Mouse (Mus musculus) layer of hippocampus, postnatal 10 days (tissue): ENCODE results near the gene Gm9573. TPM values are rescaled to one million over a fixed set of nuclear protein-coding genes. Genes with fewer than 3 reads are reported as not detected.

Experiments
- DNase-seq, 2 experiments: peaks; one replicate each; pipeline ENCODE4 v3.0.0; 2021; ENCODE audit warnings: low spot score in 2 of 2
- total RNA-seq, 2 experiments: library from RNA; stranded (reverse); gene quantifications; 2 replicates each; pipeline ENCODE4 v1.2.3; 2021

The Gm9573 gene
- total RNA-seq, 2 experiments from 2014 or later: not detected

DNA sequence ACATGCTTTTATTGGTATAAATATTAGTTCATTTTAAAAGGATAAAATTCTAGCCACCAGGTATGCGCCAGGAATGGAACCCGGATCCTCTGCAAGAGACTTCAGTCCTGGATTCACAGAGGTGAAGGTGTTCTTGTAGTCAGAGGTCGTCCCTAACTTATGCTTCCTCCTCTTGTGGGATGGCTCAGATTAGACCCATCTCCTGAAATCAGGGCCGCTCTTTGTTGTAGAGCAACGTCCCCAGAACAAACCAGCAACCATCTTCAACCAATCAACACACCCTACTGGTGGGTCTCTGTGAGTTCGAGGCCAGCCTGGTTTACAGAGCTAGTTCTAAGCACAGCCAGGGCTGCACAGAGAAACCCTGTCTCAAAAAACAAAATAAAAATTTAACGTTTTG is 32.0 kb downstream of the Gm9573 start:
- DNase-seq: no peak

DNA sequence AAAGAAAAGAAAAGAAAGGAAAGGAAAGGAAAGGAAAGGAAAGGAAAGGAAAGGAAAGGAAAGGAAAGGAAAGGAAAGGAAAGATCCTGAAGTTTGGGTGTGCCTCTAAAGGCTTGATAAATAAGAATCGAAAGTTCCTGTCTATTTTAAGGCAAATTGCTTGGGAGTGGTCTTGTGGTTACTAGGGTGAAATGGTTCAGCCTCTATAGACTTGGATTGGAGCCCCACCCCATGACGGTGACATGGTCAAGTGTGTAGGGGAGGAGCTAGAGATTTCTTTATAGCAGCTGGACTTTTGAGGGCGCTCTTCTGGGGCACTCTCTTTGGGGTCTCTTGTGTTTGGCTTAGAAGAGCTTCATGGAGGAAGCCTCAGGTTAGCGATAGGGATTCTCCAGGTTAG is 32.7 kb downstream of the Gm9573 start:
- no peak for DNase-seq

DNA sequence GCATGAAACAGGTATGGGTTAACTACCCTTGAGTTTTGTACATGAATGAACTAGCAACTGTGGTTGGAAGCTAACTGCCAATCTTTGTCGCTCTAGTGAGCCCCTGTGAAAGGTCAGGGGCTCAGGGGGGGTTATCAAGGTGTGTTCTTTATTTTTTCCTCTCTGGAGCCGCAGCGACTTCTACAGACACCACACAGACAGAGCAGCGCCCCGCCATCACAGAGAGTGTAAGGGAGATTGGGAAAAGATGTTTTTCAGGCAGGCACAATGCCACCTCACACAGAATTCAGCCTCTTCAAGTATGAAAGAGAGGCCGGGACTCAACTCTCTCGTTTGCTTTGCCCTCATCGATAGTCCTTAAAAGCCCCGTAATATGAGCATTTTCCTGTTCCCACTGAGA is 34.3 kb downstream of the Gm9573 start:
- DNase-seq: no peak

DNA sequence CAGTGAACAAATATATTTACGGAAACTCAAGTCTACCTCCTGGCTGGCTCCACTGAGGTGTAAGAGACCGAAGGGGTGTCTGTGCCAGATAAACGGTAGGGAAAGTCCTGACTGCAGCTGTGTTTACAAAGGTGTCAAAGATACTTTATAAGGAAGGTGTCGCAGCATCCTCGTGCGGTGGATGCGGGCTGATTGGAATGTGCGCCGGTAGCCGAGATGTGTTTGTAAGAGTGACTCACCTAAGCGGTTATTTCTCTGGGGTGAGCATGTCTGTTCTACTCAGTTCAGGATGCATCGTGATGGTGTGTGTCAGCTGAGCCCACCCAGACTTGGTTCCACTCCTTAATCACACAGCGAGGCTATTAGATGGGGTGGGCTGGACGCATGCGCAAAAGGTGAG is 34.7 kb downstream of the Gm9573 start:
- DNase-seq: no peak

DNA sequence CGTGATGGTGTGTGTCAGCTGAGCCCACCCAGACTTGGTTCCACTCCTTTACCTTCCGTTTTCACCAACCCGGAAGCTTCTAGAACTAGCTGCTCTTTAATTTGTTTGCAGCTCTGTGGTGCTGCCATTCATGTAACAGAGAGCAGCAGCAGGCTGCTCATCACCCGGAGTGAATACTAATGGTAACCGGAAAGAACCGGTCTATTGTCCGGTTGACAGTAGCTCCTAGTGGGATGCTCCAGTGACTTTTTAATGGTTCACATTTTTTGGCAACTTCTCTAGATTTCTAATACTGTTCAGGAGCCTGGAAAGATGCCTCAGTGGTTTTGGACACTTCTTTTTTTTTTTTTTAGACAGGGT is 35.2 kb downstream of the Gm9573 start:
- no peak for DNase-seq

DNA sequence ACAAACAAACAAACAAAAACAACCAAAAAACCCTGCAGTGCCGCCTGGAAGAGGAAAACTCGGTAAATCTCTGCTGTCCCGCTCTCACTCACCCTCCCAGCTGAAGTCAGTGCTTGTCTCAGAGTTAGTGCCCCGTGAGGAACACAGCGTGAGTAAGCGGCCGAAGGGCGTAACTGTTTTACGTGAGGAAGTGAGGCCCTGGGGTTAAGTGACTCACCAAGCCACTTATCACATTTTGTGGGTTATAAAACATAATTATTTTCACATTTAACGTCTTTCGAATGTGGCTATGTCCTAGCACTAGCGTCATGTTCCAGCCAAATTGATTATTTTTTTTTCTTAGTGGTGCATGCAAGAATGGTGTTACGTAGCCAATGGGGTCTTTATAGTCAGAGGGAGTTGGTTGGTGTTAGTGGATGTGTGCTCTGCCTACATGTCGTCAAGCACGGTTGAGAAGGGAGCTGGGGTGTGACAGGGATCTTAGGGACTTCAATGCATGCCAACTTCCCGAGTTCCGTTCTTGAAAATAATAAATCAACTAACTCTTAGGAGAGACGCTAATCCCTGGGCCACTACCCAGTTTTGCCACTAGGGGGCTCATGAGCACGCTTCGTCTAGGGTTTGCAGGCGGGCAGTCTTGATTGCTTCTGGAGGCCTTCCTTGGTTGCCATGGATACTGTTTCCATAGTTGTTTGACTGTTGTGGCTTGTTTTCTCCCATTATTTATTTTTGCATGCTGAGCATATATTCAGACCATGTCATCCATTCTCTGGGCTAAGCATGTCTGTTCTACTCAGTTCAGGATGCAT is 35.8 kb downstream of the Gm9573 start:
- peak; percentile 87 for DNase-seq

DNA sequence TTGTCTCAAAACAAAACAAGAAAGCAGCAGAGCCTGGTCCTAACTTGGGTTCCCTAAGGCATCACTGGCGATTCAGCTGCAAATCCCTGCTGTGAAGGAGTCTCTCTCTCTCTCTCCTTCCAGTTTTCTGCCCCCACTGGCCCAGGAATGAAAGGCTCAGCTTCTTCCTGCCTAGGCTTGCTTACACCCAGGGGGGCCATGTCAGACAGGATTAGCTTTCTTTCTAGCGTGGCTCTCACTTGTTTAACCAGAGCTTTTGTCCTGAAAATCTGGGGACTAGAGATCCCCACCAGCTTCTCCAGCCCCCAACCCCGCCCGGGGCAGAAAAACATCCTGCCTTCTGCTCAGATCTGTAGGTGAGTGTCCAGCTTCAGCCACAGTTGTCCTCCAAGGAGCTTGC is 38.0 kb downstream of the Gm9573 start:
- DNase-seq: no peak

DNA sequence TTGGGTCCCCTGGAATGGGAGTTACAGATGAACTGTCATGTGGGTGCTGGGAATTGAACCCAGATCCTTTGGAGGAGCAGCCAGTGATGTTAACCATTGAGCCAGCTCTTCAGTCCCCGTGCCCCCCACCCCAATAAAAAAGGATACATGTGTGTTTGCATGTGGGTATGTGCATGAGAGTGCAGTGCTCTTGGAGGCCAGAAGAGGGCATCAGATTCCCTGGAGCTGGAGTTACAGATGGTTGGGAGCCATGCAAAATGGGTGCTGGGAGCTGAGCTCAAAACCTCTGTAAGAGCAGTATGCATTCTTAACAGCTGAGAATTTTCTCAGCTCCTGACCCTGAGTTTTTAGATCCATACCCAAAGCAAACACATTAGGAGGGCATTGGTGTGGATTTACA is 39.1 kb downstream of the Gm9573 start:
- no peak for DNase-seq

DNA sequence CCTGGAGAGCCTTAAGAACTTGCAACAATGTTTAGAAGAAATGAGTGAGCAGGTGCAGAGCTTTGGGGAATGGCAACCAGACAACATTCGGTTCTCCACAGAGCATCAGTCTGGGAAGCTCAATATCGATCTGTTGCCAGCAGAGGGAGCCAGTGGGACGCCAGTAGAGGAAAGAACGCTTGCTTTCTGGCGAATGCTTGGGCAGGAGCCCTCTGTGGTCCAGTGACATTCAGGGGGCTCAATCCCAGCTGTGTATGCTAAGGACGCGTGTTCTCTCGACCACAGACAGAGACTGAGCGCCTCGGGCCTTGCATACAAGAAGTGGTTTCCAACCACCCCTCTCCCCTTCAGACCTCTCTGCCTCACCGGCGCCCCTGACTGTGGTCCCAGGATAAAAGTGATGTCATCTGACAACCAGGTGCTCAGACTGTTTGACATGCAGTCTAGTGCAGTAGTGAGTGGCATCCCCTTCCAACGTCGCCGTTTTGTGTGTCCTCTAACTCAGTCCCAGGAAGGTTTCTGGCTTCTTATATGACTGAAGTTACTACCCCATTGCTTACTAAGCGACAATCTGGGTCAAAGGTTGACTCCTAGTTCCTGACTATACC is 42.0 kb downstream of the Gm9573 start:
- DNase-seq: peak; percentile 91

DNA sequence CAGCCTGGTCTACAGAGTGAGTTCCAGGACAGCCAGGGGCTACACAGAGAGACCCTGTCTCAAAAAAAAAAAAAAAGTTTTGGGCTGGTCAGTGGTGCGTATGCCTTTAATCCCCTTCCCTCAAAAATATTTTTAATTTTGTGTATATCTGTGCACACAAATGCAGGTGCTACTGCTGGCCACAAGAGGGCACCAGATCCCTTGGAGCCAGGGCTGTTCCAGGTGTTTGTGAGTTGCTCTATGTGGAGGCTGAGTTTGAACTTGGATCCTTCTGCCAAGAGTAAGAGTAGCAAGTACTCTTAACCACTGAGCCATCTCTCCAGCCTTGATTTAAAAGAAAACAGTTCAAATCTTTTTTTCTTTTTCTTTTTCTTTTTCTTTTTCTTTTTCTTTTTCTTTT is 43.5 kb downstream of the Gm9573 start:
- DNase-seq: no peak

DNA sequence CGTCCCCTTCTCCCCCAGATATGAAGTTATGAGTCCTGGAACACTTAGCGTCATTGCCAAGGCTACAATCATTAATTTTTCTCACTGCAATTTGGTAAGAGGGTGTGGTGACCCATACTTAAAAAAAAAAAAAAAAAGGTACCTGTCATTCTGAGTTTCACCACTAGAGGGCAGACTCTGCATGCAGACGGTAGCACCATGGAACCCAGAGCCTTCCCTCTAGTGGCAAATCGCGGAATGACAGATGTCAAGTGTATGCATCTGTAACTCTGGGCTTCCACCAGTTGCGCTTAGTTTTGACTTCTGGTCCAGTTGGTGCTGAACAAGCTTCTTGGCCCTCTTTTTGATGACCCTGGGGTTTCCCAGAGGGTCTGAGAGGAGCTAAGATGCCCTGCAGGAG is 48.2 kb downstream of the Gm9573 start:
- peak; percentile 79 to 80 for DNase-seq

DNA sequence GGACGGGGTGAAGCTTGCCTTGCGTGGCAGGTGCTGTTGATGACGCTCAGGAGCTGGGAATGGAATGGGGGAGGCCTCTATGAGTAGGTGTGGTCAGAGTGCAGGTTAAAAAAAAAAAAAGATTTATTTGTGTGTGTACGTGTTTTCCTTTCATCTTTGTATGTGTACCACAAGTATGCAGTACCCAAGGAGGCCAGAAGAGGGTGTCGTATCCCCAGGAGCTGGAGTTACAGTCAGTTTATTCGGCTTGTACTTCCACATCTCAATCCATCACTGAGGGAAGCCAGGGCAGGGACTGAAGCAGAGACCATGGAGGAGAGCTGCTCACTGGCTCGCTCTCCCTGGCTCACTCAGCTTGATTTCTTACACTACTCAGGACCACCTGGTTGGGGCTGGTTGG is 55.0 kb downstream of the Gm9573 start:
- DNase-seq: no peak

DNA sequence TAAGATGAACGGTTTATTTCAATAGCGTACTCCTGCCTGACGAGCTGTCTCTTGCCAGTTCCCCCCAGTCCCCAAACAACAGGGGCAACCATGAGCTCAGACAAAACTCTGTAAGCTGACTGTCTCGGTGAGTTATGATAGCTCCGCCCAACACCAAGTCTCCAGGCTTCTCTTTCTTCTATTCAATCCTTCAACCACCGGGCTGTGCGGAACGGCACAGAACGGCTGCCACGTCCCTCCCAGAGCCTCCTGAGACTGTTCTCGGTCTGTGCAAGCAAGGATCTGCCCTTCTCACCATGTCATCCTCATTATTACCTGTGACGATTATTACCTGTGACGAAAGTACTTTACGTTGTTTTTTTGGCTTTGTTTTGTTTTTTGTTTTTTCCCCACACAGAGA is 55.6 kb downstream of the Gm9573 start:
- DNase-seq: no peak

DNA sequence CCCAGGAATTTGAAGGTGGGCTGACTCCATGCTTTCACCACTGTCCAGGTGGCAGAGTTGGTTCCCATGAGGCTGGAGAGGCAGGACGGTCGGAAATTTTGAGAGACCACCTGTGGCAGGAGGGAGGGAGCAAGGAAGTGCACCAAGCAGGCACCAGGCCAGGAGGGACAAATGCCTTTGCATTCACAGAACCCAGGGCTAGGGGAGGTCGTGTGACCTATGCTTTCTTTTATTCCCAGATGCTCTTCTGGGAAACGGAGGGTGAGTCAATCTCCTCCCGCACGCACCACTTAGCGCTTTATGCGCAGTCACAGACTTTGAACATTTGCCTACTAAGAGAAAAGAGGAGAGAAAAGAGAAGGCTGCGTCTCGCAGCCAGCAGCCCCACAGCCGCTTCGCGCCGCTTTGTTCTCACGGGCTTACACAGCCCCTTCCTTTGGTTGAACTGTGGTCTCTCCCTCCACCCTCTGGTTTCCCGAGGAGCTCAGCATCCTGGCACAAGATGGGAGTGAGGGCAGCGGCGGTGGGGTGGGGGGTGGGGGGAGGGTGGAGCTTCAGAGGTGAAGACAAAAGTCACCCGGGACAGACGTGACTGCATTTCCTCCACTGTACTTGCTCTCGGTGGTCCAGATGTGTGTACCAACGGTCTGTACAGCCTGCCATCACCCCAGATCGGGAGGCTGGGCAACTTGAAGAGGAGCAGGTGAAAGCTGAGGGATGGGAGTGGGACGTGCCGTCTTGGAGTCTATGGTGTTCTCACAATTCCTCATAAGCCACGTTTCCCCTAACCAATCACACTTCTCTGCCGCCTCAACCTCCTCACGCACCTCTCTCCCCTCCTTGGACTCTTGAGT is 57.1 kb downstream of the Gm9573 start:
- DNase-seq: no peak

Other genes with a start within 250 kb of the Gm9573 start
- 1 to 10 TPM; 1.2 to 1.8 TPM for gene H2-Q4, start 247.0 kb downstream of the Gm9573 start, total RNA-seq
- gene H2-Q6, start 201.8 kb downstream of the Gm9573 start, total RNA-seq: not detected
- gene H2-Q7, start 187.5 kb downstream of the Gm9573 start, total RNA-seq: under 1 TPM; 0.31 to 0.39 TPM
- gene H2-Q10, start 156.5 kb downstream of the Gm9573 start, total RNA-seq: under 1 TPM in 1 of 2 experiments, not detected in 1; 0.07 TPM
- gene Pou5f1, start 120.6 kb downstream of the Gm9573 start, total RNA-seq: under 1 TPM in 1 of 2 experiments, not detected in 1; 0.25 TPM
- 1 to 10 TPM; 7.5 to 8.0 TPM for gene Tcf19, start 109.8 kb downstream of the Gm9573 start, total RNA-seq
- 1 to 10 TPM; 7.7 to 9.7 TPM for gene Cchcr1, start 109.5 kb downstream of the Gm9573 start, total RNA-seq
- gene Psors1c2, start 93.4 kb downstream of the Gm9573 start, total RNA-seq: not detected
- under 1 TPM; 0.51 to 0.78 TPM for gene Cdsn, start 74.5 kb downstream of the Gm9573 start, total RNA-seq
- not detected for gene 2300002M23Rik, start 59.2 kb downstream of the Gm9573 start, total RNA-seq
- not detected for gene Sfta2, start 25.1 kb downstream of the Gm9573 start, total RNA-seq
- not detected for gene Mucl3, start 17.1 kb upstream of the Gm9573 start, total RNA-seq
- 10 to 100 TPM; 42.6 to 44.1 TPM for gene Vars2, start 41.0 kb upstream of the Gm9573 start, total RNA-seq
- 10 to 100 TPM; 23.3 to 24.4 TPM for gene Gtf2h4, start 47.1 kb upstream of the Gm9573 start, total RNA-seq
- 10 to 100 TPM; 49.8 to 50.5 TPM for gene Ddr1, start 78.0 kb upstream of the Gm9573 start, total RNA-seq
- gene Ier3, start 195.0 kb upstream of the Gm9573 start, total RNA-seq: 1 to 10 TPM; 4.3 to 4.6 TPM
- 100 to 1,000 TPM; 163 to 172 TPM for gene Flot1, start 196.6 kb upstream of the Gm9573 start, total RNA-seq
- gene Tubb5, start 211.7 kb upstream of the Gm9573 start, total RNA-seq: 1,000 to 10,000 TPM; 1,119 to 1,208 TPM
- 10 to 100 TPM; 15.8 to 16.2 TPM for gene Mdc1, start 214.9 kb upstream of the Gm9573 start, total RNA-seq
- gene Nrm, start 234.7 kb upstream of the Gm9573 start, total RNA-seq: 1 to 10 TPM; 5.2 to 5.7 TPM
- gene Ppp1r18, start 239.0 kb upstream of the Gm9573 start, total RNA-seq: 10 to 100 TPM; 15.6 to 16.3 TPM